Mouse (Mus musculus): ENCODE measurements around the gene Gm42420. TPM values are rescaled to one million over a fixed set of nuclear protein-coding genes. Genes with fewer than 3 reads are reported as not detected.

Gene Gm42420
- polyA plus RNA-seq (2014; fragmentation: Illumina TruSeq; extraction: RNeasy Lipid Tissue Mini Kit (QIAGEN cat#74804)), result not detected

DNA sequence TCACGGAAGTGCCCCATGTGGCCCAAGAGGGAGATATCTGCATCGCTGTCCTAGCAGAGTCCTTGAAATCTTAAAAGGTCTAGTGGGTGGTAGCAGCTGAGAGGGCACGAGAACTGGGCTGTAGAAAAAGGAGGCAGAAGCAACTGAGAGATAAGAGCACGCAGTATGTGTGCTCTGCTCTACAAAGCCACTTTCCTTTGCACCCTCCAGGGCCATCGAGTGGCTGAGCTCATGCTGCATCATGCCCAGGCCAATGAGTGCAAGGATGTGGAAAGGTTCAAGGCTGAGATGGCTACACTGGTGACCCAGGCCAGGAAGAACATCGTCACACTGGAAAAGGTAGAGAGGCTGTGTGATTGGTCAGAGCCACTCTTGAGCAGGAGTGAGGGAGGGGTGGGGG lies at the start of gene Gm42420:
TSS of gene Gm42420 (plus strand) at position 237 of the 400 bp plus-strand sequence.

DNA sequence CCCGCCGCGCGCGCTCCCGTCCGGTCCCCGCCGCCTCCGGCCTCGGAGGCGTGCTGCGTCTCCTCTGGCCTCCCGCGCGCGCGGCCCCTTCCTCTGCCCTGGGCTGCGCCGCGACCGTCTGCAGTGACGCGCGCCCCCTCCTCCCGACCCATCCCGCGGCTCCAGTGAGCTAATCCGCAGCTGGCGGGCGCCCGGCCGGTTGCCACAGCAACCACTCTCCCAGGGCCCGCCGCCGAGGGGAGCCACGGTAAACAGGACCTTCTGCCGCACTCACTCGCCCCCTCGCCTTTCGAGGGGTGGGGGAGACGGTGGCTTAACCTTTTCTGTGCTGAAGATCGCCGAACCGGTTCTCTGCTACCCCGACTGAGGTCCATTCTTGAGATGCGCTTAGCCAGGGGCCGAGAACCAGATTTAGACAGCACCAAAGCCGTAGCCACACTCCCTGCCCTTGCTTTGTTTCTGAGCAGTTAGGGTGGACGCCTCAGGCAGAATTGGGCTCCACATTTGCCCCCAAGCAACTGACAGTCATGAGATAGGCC lies 27.8 kb upstream of the Gm42420 start, which contains the start of gene Dennd2a:
TSS of gene Dennd2a (minus strand) at position 145 of the 539 bp plus-strand sequence.

DNA sequence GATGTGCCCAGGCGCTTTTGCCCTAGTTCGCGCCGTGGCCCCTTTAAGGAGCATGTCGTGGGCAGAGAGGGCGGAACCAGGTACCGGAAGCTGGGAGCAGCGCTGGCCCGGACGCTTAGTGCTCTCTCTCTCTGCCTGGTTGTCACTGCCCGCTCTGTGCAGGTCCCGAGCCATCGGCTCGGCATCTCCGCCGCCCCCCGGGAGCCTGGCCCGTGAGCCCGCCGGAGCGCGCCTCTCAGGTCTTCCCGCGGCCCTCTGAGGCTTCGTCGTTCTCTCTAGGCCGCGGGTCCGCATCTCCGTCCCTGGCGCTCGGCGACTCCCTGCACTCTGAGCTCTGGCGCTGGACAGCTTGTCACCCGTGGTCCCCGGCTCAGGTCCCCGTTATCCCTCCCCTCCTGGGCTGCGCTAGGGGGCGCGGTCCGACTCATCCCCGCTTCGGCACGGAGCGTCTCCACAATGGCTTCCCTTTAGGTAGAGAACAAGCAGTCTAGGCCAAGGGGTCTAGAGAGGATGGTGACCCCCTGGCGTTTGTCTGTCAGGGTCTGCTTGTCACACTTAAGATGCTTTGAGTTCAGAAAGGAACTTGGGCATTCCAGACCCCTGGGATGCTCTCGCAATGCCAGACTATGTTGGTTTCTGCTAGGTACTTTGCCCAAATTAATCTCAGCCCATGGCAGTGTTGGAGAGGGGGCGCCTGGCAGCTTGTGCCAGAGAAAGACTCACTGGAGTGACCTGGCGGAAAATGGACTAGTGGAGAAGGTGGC lies 11.6 kb upstream of the Gm42420 start, which contains the start of gene Adck2:
TSS of gene Adck2 (plus strand) at position 83 of the 764 bp plus-strand sequence.

DNA sequence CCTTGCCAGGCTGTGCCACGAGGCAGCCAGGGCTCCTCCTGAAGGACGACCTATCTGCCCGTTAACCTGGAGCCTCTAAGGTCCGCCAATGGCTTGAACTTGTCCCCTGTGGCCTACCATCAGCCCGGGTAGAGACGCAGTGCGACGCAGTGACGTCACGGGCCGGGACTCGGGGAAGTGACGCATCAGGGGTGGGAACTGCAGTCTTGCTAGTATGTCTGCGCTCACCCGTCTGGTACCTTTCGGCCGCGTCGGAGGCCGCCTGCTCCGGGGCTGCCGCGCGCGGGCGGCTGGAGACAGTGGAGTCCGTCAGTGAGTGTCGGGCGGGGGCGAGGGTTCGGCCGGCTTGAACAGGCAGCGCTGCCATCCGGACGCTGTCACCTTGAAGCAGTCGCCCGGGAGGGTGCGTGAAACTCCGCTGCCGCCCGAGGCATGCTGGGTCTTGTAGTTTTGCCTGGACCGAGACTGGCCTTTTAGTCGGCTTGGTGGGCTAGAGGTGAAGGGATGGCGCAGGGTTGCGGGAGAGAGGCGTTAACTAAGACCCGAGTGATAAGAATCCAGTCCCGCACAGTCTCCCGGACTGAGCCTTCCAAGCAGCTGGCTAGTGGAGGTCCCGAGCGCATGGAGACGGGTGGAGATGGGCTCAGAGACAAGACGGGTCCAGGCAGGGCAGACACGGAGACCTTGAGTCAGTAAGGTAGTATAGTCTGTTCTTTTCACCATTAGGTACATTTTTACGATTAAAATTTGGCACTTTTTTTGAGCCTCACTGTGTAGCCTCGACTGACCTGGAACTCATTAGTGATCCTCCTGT lies 7.1 kb downstream of the Gm42420 start, which contains the start of gene Ndufb2:
TSS of gene Ndufb2 (plus strand) at position 174 of the 814 bp plus-strand sequence.

Other genes with a start within 250 kb of the Gm42420 start
- 46.1 TPM for gene Slc37a3, start 208.1 kb upstream of the Gm42420 start, polyA plus RNA-seq (2014; fragmentation: Illumina TruSeq; extraction: RNeasy Lipid Tissue Mini Kit (QIAGEN cat#74804))
- gene Rab19, start 204.6 kb upstream of the Gm42420 start, polyA plus RNA-seq (2014; fragmentation: Illumina TruSeq; extraction: RNeasy Lipid Tissue Mini Kit (QIAGEN cat#74804)), result not detected
- 52.5 TPM for gene Mkrn1, start 165.3 kb upstream of the Gm42420 start, polyA plus RNA-seq (2014; fragmentation: Illumina TruSeq; extraction: RNeasy Lipid Tissue Mini Kit (QIAGEN cat#74804))
- gene Dennd2a, start 27.9 kb upstream of the Gm42420 start, polyA plus RNA-seq (2014; fragmentation: Illumina TruSeq; extraction: RNeasy Lipid Tissue Mini Kit (QIAGEN cat#74804)), result 3.8 TPM
- gene Adck2, start 11.9 kb upstream of the Gm42420 start, polyA plus RNA-seq (2014; fragmentation: Illumina TruSeq; extraction: RNeasy Lipid Tissue Mini Kit (QIAGEN cat#74804)), result 5.6 TPM
- gene Ndufb2, start 6.8 kb downstream of the Gm42420 start, polyA plus RNA-seq (2014; fragmentation: Illumina TruSeq; extraction: RNeasy Lipid Tissue Mini Kit (QIAGEN cat#74804)), result 54.0 TPM
- gene Braf, start 139.7 kb downstream of the Gm42420 start, polyA plus RNA-seq (2014; fragmentation: Illumina TruSeq; extraction: RNeasy Lipid Tissue Mini Kit (QIAGEN cat#74804)), result 51.3 TPM
- 211 TPM for gene Mrps33, start 225.2 kb downstream of the Gm42420 start, polyA plus RNA-seq (2014; fragmentation: Illumina TruSeq; extraction: RNeasy Lipid Tissue Mini Kit (QIAGEN cat#74804))